Mouse (Mus musculus): Measurements from ENCODE around the gene Hectd4.

DNA sequence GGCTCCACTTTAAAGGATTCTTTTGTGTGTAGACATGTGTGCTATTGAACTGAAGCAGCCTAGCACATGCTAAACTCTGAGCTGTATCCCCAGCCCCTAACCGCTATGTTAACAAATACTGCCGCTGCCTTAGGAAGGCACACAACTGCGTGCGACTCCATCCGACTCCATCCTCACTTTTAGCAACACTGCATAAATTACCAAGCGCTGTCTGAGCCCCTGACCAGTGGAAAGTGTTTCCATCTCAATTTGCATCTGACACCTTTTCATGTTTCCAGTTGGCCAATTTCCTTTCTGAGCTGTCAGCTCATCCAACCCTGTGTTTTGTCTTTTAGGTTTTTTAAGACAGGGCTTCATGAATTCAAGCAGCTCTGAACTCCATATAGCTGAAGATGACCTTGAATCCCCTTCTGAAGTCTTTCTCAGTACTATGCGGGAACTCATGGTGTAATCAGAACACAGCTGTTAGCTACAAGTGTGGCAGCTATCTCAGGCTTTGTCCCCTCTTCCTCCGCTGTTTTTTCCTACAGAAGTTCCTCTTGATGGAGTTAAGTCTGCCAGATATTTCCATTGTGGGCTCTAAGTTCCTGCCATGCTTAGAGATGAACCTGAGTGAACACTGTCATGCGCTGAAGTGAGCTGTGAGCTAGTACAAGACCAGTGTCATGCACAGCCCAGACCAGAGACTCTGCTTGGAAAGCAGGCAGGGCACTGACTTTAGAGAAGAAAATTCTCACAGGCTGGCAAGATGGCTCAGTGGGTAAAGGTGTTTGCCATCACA, 40.8 kb upstream of the Hectd4 start:
- TF ChIP-seq CTCF (IDR thresholded peaks at IDR 0.05; ENCODE audit: extremely low read depth, insufficient read depth, low read length) (no peak), POLR2A (IDR thresholded peaks at IDR 0.05; ENCODE audit: extremely low read depth, insufficient read depth, low read length) (no peak)
